Mouse (Mus musculus) forebrain, embryonic 16.5 days (tissue): ENCODE data around the gene Phc2. TPM values are rescaled to one million over a fixed set of nuclear protein-coding genes. Genes with fewer than 3 reads are reported as not detected.

Source experiments
- ATAC-seq: fragments of 200-750 bp; cut with Nextera tagmentation; 2 replicates; pipeline ENCODE4 v1.8.0; 2017; ENCODE audit warnings: mild to moderate bottlenecking, moderate library complexity
- H3K27ac ChIP-seq: fragments of 300-500 bp; sonication (generic); 2 replicates; pipeline ENCODE4 v1.5.1; 2014; ENCODE audit warnings: low read length, control low read depth
- H3K27me3 ChIP-seq: fragments of 300-500 bp; sonication (generic); replicated peaks from 2 replicates; pipeline ENCODE4 v1.6.1; 2014; ENCODE audit warnings: low read length; ENCODE audit not compliant: control insufficient read depth, insufficient read depth
- H3K36me3 ChIP-seq: fragments of 300-500 bp; sonication (generic); 2 replicates; pipeline ENCODE4 v1.6.1; 2014; ENCODE audit not compliant: control insufficient read depth, insufficient read depth
- H3K4me1 ChIP-seq: fragments of 300-500 bp; sonication (generic); replicated peaks from 2 replicates; pipeline ENCODE4 v1.6.1; 2014; ENCODE audit warnings: low read length; ENCODE audit not compliant: control insufficient read depth, insufficient read depth
- H3K4me2 ChIP-seq: fragments of 300-500 bp; sonication (generic); 2 replicates; pipeline ENCODE4 v1.6.1; 2014; ENCODE audit warnings: mild to moderate bottlenecking, low read length, control low read depth
- H3K4me3 ChIP-seq: fragments of 300-500 bp; sonication (generic); replicated peaks from 2 replicates; pipeline ENCODE4 v1.5.1; 2014; ENCODE audit warnings: mild to moderate bottlenecking, low read length, control low read depth
- H3K9ac ChIP-seq: fragments of 300-500 bp; sonication (generic); replicated peaks from 2 replicates; pipeline ENCODE4 v1.6.1; 2014; ENCODE audit warnings: low read depth, low read length, control low read depth
- H3K9me3 ChIP-seq: fragments of 300-500 bp; sonication (generic); 2 replicates; pipeline ENCODE4 v1.6.1; 2016; ENCODE audit warnings: low read length; ENCODE audit not compliant: control insufficient read depth
- WGBS: fragments of 180-500 bp; shearing (Covaris S2); extraction: QIAGEN DNeasy Blood & Tissue Kit; methylation state at CpG from one replicate; pipeline ENCODE4 v1.1.7; 2014; 5-methylcytosine and 5-hydroxymethylcytosine counted together
- polyA plus RNA-seq: library from polyadenylated mRNA; unstranded; fragments of >200 nt; fragmentation: Nextera tagmentation; extraction: Ambion mirVana; gene quantifications from 2 replicates; pipeline ENCODE4 v1.2.1, GENCODE M21; 2015

Gene Phc2
- polyA plus RNA-seq, 1 experiment from 2014 or later: 34.9 TPM

DNA sequence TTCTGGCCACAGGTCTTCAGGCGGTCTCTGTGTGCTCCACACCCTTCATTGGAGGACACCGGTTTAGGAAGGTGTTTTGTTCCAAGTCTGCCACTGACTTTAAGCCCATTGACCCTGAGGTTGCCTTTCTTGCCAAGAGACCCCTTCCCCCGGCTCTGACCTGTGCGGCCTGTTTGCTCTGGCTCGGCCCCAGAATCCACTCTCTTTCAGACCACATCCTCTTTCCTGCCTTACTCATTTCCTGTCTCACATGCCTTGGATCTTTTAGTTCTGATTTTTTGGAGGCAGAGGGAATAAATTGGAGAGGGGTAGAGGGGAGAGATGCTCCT lies 75.2 kb downstream of the Phc2 start:
- H3K27ac ChIP-seq: peak overlapping the region; percentile 9
- no peaks in the 10 kb centered on the region for H3K36me3 ChIP-seq
- peak overlapping the region; percentile 78 for H3K4me2 ChIP-seq
- peak overlapping the region; percentile 86 for H3K9ac ChIP-seq
- 6% methylated on average over 5 of the region's 5 CpGs for WGBS
- no peaks in the 10 kb centered on the region for H3K27me3 ChIP-seq
- no peaks in the 10 kb centered on the region for H3K9me3 ChIP-seq
- ATAC-seq: no peak
- peak overlapping the region; percentile 87 for H3K4me3 ChIP-seq
- H3K4me1 ChIP-seq: peaks cover 61% of the 10 kb centered on the region

DNA sequence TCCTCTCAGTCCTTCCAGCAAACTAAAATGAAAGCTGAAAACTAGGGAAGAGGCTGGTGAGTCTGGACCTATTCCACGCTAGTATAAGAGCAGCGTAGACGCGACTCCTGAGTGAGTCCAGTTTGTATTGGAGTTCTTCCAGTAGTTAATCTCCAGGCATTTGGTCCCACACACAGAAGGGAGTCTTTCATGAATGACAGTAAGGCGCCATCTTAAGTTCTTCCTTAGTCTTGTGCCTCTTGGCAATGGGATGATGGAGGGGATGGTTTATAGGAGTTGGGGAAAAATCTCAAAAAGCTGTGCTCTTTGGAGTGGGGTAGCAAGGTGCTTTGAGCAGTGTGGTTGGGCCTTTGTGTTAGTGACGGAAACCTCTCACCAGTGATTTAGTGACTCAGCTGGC lies 75.8 kb downstream of the Phc2 start:
- Histone ChIP-seq H3K9ac (0 out of 2 replicates have a peak overlapping the region, but pooled peaks have one; percentile 9), H3K27ac (peak overlapping the region; percentile 39), H3K36me3 (no peaks in the 10 kb centered on the region), H3K4me3 (peak overlapping the region; percentile 87), H3K4me2 (peak overlapping the region; percentile 78), H3K9me3 (no peaks in the 10 kb centered on the region), H3K4me1 (peaks cover 67% of the 10 kb centered on the region), H3K27me3 (no peaks in the 10 kb centered on the region)
- no peak for ATAC-seq
- 21% methylated on average over 6 of the region's 6 CpGs for WGBS

GRCm38 (mm10) chr4:128732794-128733193 lies 78.3 kb downstream of the Phc2 start:
- Histone ChIP-seq H3K36me3 (no peaks in the 10 kb centered on the region), H3K27me3 (no peaks in the 10 kb centered on the region), H3K27ac (0 out of 2 replicates have a peak overlapping the region, but pooled peaks have one; percentile 17), H3K9ac (no peak overlapping the region), H3K4me3 (no peak overlapping the region), H3K4me1 (peaks cover 84% of the 10 kb centered on the region), H3K4me2 (no peak overlapping the region), H3K9me3 (no peaks in the 10 kb centered on the region)
- ATAC-seq: no peak
- 44% methylated on average over 5 of the region's 5 CpGs for WGBS

- Histone ChIP-seq H3K27ac (peak overlapping the region; percentile 86), H3K9me3 (no peaks in the 10 kb centered on the region), H3K9ac (peak overlapping the region; percentile 34; the same call in 1 of the 2 replicates), H3K27me3 (no peaks in the 10 kb centered on the region), H3K4me2 (peak overlapping the region; percentile 36), H3K4me3 (no peak overlapping the region; the same call in 1 of the 2 replicates), H3K4me1 (peaks cover 90% of the 10 kb centered on the region), H3K36me3 (no peaks in the 10 kb centered on the region)
- 25% methylated on average over 6 of the region's 6 CpGs for WGBS
- ATAC-seq: no peak
Measured at GRCm38 (mm10) chr4:128733496-128733895, 79.0 kb downstream of the Phc2 start.

GRCm38 (mm10) chr4:128734217-128734616 lies 79.7 kb downstream of the Phc2 start:
- H3K27me3 ChIP-seq: no peaks in the 10 kb centered on the region
- 4% methylated on average over 5 of the region's 5 CpGs for WGBS
- peak overlapping the region; percentile 36 for H3K4me2 ChIP-seq
- peak overlapping the region; percentile 86 for H3K27ac ChIP-seq
- H3K9me3 ChIP-seq: no peaks in the 10 kb centered on the region
- peaks cover 85% of the 10 kb centered on the region for H3K4me1 ChIP-seq
- peak overlapping the region; percentile 34 for H3K9ac ChIP-seq
- ATAC-seq: peak; percentile 74
- no peaks in the 10 kb centered on the region for H3K36me3 ChIP-seq
- no peak overlapping the region for H3K4me3 ChIP-seq

DNA sequence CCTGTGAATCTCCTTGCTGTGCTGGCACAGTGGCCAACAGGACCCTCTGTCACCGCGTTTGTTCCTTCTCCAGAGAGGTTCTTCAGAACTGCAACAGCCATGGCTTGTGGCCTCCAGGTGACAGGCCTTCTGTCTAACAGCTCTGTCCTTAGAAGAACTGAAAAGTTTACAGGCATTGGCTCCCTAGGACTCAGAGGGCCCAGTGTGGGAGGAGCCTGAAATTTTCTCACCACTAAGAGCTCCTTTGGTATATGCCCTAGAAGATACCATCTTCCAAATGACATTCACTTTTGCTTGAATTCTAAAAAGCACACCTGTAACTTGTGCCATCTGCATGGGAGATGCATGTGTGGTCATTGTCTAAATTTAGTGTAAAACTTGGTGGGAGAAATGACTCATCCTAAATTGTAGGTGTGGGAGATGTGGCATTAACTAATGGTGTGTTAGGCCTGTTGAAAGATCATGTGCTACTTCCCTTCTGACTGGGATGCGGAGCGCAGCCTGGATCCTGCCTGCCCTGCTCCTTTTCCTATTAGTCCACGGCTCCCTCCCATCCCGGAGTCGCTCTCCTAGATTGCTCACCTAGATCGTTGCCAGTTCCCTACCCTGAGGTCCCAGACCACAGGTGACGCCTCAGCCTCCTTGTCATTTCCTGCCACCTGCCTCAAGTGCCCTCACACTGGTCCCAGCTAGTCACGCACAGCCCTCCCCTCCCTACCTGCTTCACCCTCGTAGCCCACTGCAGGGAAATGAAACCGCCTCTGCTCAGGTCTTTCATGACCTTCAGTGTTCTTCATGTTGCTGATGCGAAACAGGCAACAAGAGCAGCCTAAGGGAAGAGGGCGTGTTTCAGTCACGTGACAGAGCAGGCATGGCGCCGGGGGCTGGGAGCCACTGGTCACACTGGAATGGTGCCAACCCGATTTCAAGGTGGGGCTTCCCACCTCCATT lies 80.5 kb downstream of the Phc2 start:
- H3K36me3 ChIP-seq: no peaks in the 10 kb centered on the region
- no peak overlapping the region for H3K4me3 ChIP-seq
- no peaks in the 10 kb centered on the region for H3K27me3 ChIP-seq
- peak; percentile 4; the same call in 1 of the 2 replicates for ATAC-seq
- peak overlapping the region; percentile 36 for H3K4me2 ChIP-seq
- no peaks in the 10 kb centered on the region for H3K9me3 ChIP-seq
- peak overlapping the region; percentile 3; the same call in 1 of the 2 replicates for H3K9ac ChIP-seq
- H3K27ac ChIP-seq: peak overlapping the region; percentile 86
- peaks cover 77% of the 10 kb centered on the region for H3K4me1 ChIP-seq
- WGBS: 48% methylated on average over 18 of the region's 18 CpGs

DNA sequence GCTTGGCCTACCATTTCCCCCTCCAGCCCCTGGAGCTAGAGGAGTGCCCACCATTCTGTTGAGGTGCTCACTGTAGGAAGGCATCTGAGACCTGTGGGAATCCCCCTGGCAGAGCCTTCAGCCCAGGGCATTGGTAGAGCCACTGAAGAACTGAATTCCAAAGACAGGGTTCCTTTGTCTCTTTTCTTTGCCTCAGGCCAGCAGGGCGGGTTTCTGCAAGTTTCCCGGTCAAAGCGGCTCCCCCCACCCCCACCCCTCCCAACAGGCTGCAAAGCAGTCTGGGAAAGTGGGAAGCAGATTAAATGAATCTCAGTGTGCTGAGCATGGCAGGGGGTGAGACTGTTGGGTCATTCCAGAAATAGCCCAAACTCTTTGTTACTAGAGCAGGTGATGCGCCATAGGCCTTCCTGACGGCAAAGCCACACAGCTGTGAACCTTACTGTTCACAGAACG lies 82.7 kb downstream of the Phc2 start:
- 5% methylated on average over 6 of the region's 6 CpGs for WGBS
- Histone ChIP-seq H3K4me1 (peaks cover 61% of the 10 kb centered on the region), H3K9ac (peak overlapping the region; percentile 30), H3K27ac (peak overlapping the region; percentile 64), H3K9me3 (no peaks in the 10 kb centered on the region), H3K36me3 (no peaks in the 10 kb centered on the region), H3K27me3 (no peaks in the 10 kb centered on the region), H3K4me2 (peak overlapping the region; percentile 6; the same call in 1 of the 2 replicates), H3K4me3 (no peak overlapping the region)
- ATAC-seq: peak; percentile 34; the same call in 1 of the 2 replicates

- no peaks in the 10 kb centered on the region for H3K27me3 ChIP-seq
- WGBS: 27% methylated on average over 14 of the region's 14 CpGs
- H3K36me3 ChIP-seq: no peaks in the 10 kb centered on the region
- no peak overlapping the region for H3K4me3 ChIP-seq
- H3K27ac ChIP-seq: peak overlapping the region; percentile 32
- no peaks in the 10 kb centered on the region for H3K9me3 ChIP-seq
- H3K9ac ChIP-seq: no peak overlapping the region
- ATAC-seq: no peak
- H3K4me2 ChIP-seq: 0 out of 2 replicates have a peak overlapping the region, but pooled peaks have one; percentile 3
- peaks cover 65% of the 10 kb centered on the region for H3K4me1 ChIP-seq
Measured at GRCm38 (mm10) chr4:128737825-128738610, 83.5 kb downstream of the Phc2 start.

DNA sequence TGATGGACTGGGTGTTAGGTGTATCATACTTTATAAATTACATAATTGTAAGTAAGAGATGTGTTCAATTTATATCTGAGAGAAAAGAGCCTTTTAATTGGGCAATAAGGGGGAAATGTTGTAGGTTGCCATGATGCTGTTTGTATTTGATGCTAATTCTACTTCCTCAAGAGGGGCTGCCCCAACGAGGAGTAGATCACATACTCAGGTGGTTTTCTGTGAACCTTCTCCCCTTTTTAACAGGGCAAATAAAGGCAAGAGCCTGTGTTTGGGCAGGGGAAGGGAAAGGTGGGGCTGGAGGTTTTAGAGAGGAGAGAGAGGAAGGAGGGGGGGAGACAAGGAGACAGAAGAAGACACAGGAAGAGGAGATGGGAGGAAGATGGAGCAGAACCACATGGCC lies 86.4 kb downstream of the Phc2 start:
- Histone ChIP-seq H3K9ac (no peak overlapping the region), H3K27ac (no peak overlapping the region), H3K27me3 (no peaks in the 10 kb centered on the region), H3K4me3 (no peak overlapping the region), H3K4me1 (peaks cover 37% of the 10 kb centered on the region), H3K4me2 (no peak overlapping the region), H3K9me3 (no peaks in the 10 kb centered on the region), H3K36me3 (peaks cover 20% of the 10 kb centered on the region)
- 76% methylated on average over 1 of the region's 1 CpGs for WGBS
- no peak for ATAC-seq
